Mouse (Mus musculus): Measurements from ENCODE around the gene Btbd35f11. TPM values are rescaled to one million over a fixed set of nuclear protein-coding genes. Genes with fewer than 3 reads are reported as not detected.

Btbd35f11 gene
- not detected for polyA plus RNA-seq (2017; shearing (Covaris generic))

DNA sequence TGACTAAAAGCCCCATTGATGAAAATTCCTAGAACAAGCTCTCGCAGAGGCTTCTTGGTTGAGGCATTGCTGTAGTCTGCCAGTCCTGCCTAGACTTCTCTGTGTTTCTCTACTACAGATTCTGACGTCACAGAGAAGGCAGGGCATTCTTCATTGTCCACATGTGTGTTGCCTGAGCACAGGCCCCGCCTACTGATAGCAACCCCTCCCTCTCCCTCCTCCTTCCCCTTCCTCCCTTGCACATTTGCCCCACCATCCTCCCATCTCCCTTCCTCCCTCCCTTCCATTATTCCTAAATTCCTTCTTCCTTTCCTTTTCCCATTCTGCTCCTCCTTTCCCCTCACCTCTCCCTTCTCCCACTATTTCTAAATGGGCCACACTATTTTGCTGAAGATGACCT lies at the start of gene Btbd35f11:
Gene Btbd35f11 (minus strand): TSS at position 101 of the 400 bp plus-strand sequence.

Other genes starting within 250 kb of the Btbd35f11 start
- not detected for gene Btbd35f24, start 247.9 kb downstream of the Btbd35f11 start, polyA plus RNA-seq (2017; shearing (Covaris generic))